Mouse (Mus musculus) olfactory bulb, adult 2 months (tissue): ENCODE data around the gene Gm26657.

Source experiments
- CTCF ChIP-seq: fragments of 200-500 bp; IDR thresholded peaks from 2 replicates; pipeline ENCODE4 v1.5.1; 2012; ENCODE audit warnings: low read depth, mild to moderate bottlenecking, low read length, moderate library complexity; ENCODE audit not compliant: insufficient read depth
- POLR2A ChIP-seq: fragments of 200-500 bp; IDR thresholded peaks from 2 replicates; pipeline ENCODE4 v1.6.1; 2012; ENCODE audit warnings: mild to moderate bottlenecking, low read depth, low read length, moderate library complexity; ENCODE audit not compliant: insufficient read depth

DNA sequence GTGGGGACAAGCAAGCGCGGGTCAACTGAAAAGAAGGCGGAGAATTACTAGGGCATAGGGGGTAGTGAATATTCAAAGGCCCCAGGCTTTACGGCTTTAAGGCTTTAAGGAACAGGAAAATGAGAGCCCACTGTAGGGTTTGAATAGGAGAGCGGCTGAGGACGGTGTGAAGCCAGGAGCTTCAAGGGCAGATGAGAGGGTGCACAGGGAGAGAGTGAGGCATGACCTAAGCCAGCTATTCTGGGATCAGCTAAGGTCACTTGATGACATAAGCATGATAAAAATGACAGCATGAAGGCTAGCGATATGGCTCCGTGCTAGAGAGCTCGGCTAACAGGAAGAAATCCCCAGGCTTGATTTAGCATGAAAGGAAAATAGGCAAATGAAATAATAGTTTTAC, 20.4 kb upstream of the Gm26657 start:
- TF ChIP-seq CTCF (no peak), POLR2A (no peak)
